Mouse (Mus musculus) kidney, adult 18-20 months (tissue): ENCODE results near the gene Myog.

Experiments used
- DNase-seq: peaks from one replicate; pipeline ENCODE4 v3.0.0; 2021

Myog gene

DNA sequence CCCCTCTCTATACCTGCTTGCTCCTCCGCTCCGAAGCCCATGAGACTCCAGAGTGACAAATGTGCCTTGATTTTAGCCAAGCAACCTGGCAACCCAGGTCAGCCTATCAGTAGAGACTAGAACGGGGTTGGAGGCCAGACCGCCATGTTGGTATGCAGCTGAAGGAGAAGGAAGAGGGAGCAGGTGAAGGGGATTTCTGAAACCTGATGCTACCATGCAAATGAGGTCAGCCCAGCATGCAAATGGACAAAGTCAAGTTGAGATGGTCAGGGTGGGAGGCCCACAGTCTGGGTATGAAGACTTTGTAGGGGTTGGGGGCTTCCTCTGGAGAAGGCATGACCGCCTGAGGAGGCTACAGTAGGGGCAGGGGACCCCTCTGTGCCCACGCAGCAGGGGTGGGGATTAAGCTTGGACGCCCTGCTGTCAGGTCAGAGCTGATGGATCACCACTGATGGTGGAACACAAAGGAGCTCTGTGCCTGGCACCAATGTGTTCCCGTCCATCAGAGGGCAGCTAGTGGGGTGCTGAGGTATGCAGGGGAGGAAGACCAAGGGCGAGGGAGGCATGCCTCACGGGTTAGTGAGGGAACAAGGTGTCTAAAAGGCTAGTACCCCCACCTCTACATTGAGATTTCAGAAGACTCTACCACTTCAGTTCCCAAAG, 4.2 kb upstream of the Myog start:
- DNase-seq: no peak

DNA sequence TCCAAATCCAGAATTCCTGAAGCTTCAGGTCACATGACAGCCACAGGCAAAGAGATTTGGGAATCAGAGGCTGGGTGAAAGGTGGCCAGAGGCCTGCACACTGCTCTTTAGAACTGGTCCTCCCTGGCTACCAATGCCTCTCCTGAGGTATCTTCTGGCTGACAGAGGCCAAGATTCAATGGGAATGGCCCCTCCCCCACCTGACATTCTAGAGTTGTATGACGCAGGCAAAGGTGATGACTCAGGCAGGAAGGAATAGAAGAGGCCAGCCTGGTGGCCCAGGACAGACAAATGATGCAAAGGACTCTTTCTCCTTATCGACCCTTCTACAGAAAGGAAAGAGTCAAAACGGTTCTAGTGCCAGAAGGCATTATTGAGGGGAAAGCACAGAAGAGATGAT, 1.6 kb upstream of the Myog start:
- no peak for DNase-seq

DNA sequence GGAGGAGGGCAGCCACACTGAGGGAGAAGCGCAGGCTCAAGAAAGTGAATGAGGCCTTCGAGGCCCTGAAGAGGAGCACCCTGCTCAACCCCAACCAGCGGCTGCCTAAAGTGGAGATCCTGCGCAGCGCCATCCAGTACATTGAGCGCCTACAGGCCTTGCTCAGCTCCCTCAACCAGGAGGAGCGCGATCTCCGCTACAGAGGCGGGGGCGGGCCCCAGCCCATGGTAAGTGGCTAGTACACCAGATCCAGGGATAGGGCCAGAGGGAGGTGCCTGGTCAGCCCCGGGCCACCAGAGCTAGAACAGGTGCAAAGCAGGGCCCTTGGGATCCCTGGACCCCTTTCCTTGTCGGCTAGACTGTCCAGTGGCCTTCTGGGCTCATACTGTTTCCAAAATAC, 511 bp downstream of the Myog start:
- DNase-seq: no peak

DNA sequence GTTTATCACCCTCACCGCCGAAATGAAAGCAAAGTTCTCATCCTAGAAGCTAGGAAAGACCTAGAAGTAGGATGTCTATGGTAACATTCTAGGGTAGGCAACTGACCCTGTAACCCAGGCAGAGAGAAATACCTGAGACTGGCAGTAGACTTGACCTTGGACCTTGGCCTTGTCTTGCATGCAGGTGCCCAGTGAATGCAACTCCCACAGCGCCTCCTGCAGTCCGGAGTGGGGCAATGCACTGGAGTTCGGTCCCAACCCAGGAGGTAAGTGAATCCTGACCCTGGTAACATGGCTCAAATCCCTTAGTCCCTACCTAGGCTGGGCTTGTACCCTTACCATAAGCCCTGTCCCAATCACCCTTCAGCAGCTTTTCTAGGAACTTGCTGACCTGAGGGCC, 1.1 kb downstream of the Myog start:
- peak; percentile 42 for DNase-seq

DNA sequence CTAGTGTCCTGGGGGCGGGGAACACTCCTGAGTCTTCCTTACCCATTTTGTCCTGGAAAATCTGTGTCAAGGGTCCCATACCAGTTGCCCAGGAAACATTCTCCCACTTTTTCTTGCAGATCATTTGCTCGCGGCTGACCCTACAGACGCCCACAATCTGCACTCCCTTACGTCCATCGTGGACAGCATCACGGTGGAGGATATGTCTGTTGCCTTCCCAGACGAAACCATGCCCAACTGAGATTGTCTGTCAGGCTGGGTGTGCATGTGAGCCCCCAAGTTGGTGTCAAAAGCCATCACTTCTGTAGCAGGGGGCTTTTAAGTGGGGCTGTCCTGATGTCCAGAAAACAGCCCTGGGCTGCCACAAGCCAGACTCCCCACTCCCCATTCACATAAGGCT, 1.8 kb downstream of the Myog start:
- no peak for DNase-seq

DNA sequence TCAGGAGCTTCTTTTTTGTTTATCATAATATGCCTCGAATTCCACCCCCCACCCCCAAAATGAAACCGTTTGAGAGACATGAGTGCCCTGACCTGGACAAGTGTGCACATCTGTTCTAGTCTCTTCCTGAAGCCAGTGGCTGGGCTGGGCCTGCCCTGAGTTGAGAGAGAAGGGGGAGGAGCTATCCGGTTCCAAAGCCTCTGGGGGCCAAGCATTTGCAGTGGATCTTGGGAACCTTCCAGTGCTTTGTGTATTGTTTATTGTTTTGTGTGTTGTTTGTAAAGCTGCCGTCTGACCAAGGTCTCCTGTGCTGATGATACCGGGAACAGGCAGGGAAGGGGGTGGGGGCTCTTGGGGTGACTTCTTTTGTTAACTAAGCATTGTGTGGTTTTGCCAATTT, 2.3 kb downstream of the Myog start:
- DNase-seq: no peak

DNA sequence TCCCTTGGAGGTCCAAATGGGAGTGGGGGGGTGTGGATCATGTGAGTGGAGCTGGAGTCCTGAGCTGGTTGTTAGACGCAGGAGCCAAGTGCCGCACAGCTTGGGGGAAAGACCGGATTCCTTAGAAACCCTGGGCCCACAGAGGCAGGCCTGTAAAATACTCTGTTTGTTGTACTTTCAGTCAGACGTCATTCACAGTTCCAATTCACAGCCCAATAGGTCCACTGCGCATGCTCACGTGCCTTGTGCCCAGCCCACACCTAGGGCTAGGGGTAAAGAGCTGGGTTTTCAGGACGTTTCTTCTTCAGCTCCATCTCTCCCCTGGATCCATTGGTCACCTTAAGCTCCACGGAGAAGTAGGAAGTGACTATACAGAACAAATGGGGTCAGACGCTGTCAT, 2.8 kb downstream of the Myog start:
- DNase-seq: no peak

DNA sequence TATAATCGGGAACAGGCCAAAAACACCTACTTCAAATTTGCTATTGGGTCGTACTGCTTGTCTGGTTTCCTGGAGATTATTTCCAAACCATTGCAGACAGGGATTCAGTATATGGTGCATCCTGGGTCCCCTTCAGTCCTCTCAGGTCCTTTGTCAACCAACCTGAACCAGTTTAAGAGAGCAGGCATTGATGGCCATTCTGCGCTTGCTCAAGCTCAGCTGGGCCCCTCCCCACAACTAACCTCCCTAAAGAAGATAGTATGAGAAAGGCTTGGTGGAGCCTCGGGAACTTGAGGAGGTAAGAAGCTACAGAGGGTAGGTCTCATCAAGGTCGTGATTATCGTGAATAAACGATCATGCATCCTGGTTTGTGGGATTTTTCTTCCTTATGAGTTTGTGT, 3.5 kb downstream of the Myog start:
- DNase-seq: no peak

DNA sequence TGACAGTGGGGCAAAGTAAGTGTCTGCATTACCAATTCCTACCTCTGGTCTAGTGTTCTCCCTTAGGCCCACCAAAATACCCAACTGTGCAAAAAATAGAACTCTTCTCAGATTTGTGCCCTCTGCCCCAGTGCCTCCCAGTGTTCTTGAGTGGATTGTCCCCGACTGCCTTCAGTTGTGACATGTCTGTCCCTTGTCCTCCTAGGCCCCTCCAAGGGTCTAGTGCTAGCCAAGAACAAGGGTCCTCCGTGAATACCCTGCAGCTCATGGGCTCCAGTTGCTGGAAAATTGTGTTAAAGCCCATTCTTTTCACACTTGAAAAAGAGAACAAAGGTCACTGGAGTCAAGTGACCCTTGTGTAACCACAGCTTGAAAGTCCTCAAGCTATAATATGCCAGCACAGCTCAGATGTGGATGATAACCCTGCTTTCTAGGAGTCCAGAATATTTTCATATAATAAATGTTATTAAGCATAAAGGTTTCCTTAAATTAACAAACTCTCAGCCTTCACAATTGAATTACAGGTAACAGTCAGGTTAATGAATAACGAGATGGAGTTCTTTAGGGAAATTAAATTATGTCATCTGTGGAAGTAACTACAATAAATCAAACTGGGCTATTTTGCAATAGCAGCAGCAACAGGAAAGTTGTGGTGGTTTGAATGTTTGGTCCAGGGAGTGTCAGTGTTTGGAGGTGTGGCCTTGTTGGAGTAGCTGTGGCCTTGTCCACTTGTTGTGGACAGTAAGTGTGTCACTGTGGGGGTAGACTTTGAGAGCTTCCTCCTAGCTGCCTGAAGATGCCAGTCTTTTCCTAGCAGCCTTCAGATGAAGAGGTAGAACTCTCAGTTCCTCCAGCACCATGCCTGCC, 4.2 kb downstream of the Myog start:
- DNase-seq: no peak

DNA sequence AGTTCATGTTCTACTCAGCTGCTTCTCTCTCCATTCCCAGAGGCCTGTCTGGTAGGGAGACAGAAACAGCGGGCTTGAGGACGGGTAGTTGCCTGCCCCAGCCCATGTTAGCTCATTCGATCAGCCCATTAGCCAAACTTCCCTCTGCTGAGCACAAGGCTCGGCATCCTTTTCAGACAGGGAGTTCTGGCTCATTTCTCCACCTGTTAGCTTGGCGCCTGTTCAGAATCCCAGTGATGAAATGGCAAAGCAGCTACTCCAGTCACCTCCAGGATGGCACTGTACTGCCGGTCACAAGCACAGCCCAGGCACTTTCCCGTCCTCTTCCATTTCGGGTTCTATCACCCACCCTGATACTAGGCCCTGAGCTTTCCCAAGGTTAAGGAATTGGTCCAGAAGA, 7.5 kb downstream of the Myog start:
- DNase-seq: no peak

DNA sequence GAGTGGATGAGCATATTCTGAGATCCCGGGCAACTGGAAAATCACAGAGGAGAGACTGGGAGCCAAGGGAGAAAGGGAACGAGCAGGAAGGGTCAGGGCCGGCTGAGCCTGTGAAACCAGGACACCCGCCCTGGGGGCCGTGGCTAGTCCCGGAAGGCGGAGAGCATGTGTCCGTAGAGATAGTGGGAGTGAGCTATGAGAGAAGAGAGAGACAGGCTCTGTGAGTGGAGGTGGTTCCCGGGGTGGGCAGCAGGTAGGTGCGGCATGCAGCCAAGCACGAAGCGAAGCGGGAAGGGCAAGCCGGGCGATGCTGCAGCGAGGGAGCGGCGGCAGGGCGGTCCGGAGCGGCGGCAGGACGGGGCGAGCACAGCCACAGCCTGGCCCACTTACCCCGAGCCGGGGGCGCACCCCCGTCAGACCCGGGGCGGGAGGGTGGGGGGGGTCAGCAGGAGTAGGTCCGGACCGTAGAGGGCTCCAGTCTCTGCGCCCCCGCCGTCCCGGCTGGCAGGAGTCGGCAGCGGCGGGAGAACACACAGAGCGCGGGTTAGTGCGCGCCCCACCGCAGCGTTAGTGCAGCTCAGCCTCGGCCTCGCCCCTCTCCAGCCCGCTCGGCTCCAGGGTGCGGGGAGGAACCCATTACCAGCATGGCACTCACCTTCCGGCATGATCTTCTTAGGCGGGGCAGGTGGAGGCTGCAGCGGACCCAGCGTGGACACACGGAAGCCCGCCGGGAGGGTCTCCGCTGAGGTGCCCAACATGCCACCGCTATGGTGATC, 9.0 kb downstream of the Myog start:
- DNase-seq: peak; percentile 23

DNA sequence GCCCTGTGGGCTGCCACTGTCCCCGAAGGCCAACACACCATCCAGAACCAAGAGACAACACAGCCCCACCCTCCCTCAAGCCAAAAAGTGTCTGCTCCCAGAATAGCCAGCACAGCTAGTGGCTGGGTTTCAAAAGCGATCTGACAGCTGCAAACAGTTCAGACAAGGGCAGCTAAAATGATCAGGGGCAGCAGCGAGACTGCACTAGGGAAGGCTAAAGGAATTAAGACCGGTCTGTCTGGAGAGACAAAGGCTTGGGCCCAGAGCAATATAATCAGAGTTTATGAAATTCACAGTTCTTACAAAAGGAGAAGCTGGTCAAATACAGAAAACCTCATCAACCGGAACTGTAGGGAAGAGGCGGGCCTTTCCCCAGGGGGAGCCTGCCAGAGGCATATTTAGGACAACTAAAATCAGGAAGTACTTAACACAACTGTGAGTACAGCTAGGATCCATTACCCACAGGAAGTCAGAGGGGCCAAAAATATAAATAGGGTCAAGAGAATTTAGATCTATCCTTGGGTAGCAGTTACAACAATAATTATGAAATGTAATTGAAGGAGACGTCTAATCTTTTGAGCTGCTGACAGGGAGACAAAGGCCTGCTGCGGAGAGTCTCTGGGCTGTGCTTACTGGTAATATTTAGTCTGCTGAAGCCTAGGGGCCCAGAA, 12.9 kb downstream of the Myog start:
- peak; percentile 37 for DNase-seq

DNA sequence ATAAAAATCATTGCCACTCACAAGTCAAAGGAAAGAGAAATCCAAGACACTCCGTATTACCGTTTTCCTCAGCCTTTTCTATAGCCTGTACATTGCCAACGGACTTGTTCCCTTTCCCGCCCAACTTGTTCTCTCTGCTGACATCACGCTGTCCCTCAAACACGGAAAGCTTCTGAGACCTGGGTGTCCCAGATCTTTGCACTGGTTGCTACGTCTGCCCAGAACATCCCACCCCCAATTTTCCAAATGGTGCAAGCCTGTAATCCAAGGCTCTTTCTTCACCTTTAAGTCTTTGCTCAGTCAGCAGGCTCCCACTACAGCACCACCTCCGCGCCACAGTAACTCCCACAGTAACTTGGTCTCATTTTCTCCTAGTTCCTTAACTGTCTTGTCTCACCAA, 15.2 kb downstream of the Myog start:
- no peak for DNase-seq

DNA sequence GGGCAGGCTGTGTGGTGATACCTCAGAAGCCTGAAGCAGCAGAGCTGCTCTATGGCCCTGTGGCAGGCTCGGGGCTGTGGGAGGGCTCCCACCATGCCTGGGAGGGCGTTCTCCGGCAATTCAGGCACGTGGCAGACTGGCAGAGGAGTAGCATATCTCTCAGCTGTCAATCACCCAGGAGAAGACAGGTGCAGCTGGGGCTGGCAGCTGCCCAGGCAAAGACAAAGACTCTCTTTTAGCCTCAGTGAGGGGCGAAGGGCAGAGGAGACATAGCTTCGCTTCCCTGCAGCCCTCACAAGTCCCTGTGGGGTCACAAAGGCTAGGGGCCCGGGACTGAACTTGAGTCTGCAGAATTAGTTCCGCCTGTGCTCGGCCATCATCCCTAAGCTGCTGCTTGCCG, 17.6 kb downstream of the Myog start:
- no peak for DNase-seq

DNA sequence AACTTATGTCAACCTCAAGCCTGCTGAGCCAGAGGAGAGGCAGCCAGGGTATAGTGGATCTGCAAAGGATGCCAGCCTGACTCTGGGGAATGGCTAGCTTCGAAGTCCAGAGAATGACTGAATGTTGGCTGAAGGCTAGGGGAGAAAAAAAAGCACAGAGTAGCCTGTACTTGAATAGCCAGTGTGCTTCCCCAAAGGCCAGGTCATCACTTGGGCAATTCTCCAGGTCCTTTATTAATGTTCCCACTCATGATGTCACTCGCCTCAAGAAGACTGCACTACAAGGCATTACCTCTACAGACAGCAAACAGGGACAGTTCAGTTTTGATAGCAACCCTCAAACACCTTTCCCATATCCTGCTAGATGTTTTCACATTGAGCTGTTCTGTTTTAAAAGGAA, 20.5 kb downstream of the Myog start:
- no peak for DNase-seq

DNA sequence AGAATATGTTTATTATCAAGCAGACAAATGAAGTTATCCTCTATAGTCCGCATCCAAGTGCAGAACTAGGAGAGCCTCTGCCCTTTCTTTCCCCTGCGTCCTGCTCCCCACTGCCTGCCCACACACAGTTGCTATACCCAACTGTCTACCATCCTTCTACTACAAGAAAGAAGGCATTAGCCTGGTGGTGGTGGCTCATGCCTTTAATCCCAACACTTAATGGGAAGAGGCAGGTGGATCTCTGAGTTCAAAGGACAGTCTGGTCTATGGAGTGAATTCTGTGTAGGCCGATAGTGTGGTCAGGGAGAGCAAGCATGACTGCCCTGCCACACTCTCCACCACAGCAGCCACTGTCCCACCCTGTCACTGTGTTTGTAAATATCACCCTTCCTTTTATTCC, 20.9 kb downstream of the Myog start:
- no peak for DNase-seq

DNA sequence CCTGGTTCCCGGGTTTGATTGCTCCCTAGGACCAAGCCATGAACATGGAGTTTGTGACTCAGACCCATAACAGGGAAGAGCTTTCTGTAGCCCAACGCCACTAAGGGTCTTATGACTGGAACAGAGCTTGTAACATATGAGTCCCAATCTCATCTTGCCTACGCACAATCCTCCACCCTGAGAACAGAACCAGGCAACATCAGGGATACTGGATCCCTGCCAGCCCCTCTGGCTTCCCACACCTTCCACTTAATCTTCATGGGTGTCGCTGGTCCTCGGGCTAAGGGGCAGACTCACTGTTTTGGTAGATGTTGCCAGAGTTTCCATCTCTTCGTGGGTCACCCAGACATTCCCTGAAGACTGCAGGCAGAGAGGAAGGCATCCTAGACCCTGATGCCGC, 22.0 kb downstream of the Myog start:
- no peak for DNase-seq

DNA sequence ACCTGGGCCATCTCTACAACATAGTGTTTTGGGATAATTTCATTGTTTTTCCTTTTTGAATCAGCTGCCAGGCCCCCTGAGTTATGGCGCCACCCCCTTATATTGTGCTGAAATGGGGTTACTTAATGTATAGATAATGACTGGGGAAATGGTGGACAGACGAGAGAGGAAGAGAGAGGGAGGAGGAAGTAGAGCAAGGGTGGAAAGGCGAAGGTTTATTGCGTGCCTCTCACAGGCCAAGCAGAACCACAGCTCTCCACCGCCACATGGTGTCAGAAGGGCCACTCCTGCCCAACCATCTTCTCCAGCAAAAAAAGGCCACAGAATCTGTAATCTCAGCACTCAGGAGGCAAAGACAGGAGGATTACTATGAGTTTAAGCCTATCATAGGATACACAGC, 25.4 kb downstream of the Myog start:
- no peak for DNase-seq

DNA sequence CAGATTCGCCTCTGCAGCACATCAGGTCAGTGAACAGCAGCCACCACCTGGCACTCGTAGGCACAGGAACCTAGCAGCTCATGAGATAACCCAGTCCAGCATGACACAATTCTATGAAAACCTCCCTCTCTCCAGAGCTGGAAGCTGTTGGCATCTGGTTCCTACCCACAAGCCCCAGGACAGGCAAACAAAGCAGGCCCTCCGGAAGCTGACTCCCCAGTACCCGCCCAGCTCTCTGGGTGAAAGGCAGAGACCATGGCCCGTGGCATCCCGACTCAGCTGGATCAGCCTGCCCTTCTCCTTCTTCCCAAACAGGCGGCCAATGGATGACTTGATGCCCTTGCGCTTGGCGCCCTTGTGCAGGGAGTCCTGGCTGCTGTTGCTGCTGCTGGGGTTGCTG, 26.6 kb downstream of the Myog start:
- no peak for DNase-seq

DNA sequence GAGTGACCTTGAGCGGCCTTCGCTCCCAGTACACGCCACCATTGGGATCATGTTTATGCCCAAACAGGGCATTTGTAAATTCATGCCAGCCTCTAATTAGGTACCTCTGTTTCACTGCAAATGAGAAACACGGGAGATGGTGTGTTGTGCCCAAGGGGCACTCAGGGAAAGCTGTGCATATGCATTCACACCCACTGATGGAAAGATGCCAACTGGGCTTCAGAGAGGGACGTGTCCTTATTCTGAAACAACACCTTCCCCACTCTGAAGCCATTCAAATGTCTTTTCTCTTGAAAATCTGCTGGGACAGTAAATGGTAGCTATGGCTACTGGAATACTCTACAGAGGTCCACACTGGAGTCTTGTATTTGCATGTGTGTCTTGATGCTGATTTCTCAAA, 28.5 kb downstream of the Myog start:
- DNase-seq: no peak

DNA sequence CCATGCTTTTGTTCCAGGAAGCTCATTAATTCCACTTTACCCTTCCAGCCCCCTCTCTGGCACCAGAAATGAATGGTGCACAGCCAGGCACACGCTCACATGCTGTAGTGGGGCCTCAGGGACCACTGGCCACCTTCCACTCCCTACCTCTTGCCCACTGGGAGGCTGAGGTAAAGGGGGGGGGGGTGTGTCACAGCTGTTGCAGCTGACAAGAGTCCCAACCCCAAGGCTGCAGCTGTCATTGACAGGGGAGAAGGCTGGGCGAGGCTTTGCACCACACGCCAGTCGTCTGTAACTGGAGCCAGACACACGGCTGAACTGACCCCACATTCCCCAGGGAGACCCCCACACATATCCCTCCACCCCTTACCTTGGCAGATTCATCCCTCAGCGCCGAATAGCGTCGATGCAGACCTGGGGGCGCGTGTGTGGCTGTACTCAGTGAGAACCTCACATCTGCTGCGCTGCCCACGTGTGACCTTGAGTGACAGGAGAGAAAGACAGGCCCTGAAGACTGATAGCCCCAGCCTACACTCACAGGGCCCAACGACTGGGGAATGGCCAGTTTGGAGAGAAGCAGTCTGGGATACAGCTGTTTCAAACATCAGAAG, 31.0 kb downstream of the Myog start:
- no peak for DNase-seq

DNA sequence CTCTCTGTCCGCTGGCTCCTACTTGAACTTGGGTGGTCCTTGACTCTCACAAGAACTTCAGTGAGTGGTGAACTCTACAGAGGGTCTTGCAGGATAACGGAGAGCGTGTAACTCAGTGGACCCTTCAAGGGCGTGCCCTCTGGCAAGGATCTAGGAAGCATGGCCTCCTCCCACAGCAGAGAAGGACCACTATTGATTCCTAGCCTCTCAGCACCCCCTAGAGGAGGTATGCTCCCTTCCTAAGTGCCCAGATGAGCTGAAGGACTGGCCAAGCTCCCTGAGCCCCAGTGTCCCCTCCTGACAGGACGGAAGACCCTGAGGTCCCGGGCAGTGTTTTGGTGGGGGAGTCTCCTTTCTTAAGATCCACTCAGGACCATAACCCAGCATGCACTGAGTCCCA, 32.8 kb downstream of the Myog start:
- DNase-seq: peak; percentile 32

DNA sequence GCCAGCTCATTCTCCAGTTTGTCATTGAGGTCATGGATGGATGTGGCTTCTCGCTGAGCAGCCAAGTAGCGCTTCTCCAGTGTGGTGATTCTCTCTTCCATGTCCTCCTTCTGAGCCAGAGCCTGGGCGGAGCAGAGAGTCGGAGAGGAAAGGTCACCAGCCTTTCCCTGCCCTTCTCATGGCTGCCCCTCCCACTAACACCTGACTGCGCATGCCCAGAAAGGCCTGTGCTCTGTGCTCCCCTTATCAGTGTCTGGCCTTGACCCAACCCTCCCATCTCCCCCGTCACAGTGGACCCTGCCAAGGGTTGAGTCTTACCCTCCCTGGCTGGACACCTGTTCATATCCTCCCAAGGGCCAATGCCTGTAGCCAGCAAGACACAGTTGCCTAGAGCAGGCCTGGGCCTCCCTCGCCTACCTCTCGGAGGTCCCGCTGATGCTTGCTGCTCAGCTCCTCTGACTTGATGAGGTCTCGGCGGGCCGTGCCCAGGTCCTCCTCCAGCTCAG, 37.1 kb downstream of the Myog start:
- DNase-seq: no peak
